Mouse (Mus musculus): ENCODE measurements at regions not wholly inside any gene's neighbourhood (a gene's known extent, or its start where the extent isn't known, plus 50 kb on each side); places are given as distances from the start of the nearest gene placed in this dataset.

- no peak for DNase-seq (ENCODE audit: low read depth)
Observed at GRCm38 (mm10) chr1:56453756-56454155, 183.5 kb downstream of the Hsfy2 start.

- DNase-seq (ENCODE audit: low read depth) = no peak
Observed at GRCm38 (mm10) chr1:56442835-56443234, 194.4 kb downstream of the Hsfy2 start.

- DNase-seq (ENCODE audit: low read depth) = no peak
Observed at GRCm38 (mm10) chr1:56406786-56407185, 230.4 kb downstream of the Hsfy2 start.

DNA sequence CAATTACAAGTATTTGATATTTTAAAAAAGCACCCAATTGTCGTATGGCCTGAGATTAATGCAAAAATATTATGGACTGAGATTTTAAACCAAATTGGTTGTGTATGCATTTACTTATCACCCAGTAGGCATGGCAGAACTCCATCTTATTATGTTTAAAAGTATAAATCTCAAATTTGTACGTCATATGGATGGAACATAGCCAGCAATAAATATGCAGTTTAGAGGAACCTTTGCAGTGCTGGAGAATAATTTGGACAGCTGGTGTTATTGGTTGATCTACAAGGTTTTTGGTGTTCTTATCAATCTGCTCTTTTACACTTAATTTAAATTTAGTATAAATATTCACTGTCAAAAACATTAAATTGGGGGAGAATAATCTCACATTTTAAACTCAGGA lies 233.9 kb downstream of the Hsfy2 start:
- no peak for DNase-seq (ENCODE audit: low read depth)

DNA sequence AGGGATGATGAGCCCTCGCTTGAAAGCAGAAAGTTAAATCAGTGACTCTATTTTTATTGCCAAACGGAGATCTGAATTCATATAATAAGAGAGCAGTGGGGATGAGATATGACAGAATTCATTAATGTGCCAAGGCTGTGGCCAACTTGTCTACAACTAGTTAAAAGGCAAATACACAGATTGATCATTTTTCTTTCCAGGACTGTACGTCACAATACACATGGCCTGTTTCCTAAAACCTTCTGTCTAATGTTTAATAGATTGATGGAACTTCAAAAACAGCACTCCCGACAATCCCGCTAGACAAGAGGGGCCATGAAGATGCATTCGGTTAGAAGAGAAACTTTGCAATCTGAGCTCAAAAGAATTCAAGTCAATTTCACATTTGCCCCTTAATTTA lies 241.4 kb downstream of the Hsfy2 start:
- DNase-seq (ENCODE audit: low read depth) = no peak

DNA sequence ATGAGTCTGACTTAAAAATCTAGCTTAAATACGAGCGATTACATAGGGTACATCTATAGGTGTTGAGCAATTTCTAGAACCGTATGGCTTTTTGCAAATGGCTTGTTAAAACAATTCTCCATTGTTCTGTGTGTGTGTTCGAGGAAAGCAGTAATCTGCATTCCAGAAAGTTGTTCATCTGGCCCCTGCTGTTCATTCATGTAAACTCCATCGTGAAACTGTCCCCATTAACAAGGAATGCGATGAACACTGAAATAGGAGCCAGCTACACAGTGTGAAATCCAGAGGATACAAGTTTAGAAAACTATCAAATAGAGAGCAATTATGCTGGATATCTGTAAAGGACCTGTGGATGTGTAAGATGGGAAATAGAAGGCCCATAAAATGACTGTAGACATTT lies 250.1 kb downstream of the Hsfy2 start:
- no peak for DNase-seq (ENCODE audit: low read depth)

DNA sequence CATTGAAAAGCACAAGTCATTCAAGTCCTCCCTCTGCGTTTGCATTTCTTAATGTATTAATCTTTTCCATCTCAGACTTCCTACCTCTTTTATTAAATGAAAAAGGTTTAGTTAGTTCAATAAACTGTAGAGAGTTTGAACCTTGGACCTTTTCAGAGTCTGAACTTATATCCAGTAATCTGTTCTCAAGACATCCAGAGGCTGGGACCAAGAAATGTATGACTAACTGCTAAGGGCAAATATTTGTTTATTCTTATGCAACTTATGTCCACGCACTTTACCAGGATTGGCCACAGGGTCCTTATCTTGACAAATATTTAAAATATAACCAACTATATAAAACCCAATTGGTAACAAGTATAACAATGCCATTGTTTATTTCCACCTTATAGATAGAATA lies 270.9 kb downstream of the Hsfy2 start:
- DNase-seq (ENCODE audit: low read depth) = no peak

DNA sequence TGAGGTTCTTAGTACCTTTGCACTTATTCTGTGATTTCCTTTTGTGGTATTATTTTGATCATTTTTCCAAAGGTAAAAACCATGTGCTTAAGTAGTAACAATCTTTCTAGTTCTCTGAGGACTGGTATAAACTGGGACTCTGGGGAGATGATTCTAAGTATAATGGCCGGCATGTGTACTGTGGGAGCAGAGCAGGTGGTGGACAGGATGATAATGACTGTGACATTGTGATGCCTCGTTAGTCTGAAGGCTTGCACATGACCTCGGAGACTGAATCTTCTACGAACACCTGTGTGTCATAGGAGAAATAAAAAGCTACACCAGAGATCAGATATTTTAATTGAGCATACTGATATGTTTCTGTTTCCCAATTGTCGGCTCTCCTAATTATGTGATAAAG lies 276.4 kb downstream of the Hsfy2 start:
- DNase-seq (ENCODE audit: low read depth) = no peak

GRCm38 (mm10) chr1:56346638-56347037 lies 290.6 kb downstream of the Hsfy2 start:
- peak; percentile 5 for DNase-seq (ENCODE audit: low read depth)

GRCm38 (mm10) chr1:56344952-56345351 lies 292.3 kb downstream of the Hsfy2 start:
- no peak for DNase-seq (ENCODE audit: low read depth)

DNA sequence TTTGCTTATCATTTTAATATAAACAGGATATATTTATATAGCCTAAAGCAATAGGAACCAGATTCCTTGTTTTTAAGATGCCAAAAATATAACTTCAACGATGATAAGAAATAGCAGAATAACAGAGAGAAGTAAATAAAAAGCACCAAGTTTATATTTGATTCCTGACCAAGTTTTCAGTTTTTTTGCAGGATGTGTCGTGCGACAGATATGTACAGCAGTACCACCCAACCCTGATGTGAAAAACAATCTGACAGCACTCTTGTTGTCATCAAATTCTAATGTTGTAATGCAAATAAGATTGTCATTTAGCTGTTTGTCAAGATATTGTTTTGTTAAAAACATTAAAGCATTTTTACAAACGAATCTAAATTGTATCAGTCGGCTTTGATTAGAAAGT lies 309.9 kb downstream of the Hsfy2 start:
- no peak for DNase-seq (ENCODE audit: low read depth)

GRCm38 (mm10) chr1:56308586-56308985 lies 328.6 kb downstream of the Hsfy2 start:
- DNase-seq (ENCODE audit: low read depth) = no peak

DNA sequence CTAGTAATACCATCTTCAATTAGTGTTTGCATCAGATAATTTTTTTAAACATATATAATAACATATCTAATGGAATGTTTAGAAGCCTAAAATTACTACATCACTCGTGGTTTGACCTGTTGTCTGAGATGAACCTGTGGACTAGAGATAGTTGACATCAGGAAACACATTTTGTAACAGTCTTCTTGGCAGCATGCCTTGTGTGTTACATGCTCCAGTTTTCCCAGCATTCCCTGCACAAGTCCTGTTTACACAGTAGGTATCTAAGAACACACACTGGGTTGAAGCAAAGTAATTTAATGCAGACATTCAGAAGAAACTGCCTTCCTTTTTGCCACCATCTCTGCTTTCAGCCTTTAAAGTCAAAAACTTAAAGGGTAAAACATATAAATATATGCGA lies 342.8 kb downstream of the Hsfy2 start:
- DNase-seq (ENCODE audit: low read depth) = no peak

DNA sequence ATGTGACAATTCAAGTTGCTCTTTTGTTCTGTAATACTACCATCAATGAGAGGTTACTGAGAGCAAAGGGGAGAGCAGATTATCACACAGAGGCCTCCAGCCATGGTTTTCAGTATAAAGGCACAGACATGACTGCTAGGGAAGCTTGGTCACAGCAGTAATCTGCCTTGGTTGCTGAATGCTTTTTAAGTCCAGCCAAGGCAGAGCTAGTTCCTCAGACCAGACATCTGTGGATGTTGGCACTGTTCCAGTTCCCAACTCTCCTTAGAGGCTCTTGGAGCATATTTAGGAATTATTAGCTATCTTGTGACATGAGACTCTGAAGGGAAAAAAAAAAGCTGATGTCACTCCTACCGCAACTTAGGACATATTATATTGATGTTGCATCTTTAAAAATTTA lies 347.5 kb downstream of the Hsfy2 start:
- peak; percentile 6 for DNase-seq (ENCODE audit: low read depth)

GRCm38 (mm10) chr1:56286386-56287045 lies 350.7 kb downstream of the Hsfy2 start:
- DNase-seq (ENCODE audit: low read depth) = no peak

DNA sequence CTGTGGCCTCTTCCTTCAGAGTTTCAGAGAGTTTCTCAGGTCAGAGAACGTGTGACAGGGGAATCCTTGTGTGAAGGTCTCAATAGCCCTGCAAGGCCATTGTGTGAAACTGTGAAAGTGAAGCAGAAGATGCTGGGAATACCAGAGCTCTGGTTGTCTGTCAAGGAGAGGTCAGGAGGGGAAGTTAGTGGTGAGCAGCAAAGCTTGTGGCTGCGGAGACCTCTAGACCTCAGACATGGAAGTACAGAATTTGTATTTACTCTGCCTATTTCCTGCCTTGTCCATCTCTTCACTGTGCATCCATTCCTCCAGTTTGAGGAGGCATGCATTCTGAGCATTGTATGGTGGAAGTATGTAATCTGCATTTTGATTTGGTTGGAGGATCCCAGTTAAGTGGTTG lies 375.5 kb downstream of the Hsfy2 start:
- DNase-seq (ENCODE audit: low read depth) = no peak

DNA sequence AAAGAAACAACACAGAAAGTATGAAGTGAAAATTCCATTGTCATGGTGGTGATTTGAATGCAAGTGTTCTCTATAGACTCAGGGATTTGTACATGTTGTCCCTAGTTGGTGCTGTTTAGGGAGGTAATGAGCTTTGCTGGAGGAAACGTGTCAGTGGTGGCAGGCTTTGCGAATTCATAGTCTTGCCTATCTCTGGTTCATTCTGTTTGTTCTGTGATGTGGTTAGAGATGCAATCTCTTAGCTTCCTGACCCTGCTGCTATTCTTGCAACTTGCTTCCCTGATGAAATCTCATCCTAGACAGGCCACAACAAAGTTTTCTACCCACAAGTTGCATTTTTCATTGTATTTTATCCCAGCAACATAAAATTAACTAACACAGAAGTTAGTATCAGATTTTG lies 376.5 kb downstream of the Hsfy2 start:
- DNase-seq (ENCODE audit: low read depth) = no peak

DNA sequence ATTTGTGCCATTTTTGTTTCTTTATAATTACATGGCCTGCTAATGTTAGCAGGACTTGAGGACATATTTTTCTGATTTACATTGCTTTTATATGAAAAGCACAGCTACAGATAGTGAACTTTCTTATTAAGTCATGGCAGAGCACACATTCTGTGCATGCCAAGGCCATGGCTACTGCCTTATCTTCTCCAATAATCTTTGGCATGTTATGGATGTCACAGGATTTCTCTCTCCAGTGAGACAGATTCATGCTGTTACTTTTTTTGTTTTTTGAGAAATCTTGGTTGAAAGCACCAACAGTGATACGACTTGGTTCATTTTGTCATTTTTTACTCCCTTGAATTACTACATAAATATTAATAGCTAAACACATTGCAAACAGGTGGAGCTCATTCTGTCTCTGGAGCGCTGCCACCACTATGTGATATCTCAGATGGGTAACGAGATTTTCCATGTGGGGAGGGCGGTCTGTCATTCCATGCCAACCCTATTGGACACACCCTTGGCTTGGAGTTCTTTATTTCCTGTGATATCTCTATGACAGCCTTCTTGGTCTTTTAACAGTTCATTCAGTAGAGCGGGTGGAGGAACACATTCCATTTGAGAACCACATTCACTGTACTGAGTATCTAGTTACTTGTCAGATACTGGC lies 380.3 kb downstream of the Hsfy2 start:
- DNase-seq (ENCODE audit: low read depth) = no peak

GRCm38 (mm10) chr1:56239686-56240085 lies 397.5 kb downstream of the Hsfy2 start:
- DNase-seq (ENCODE audit: low read depth) = no peak

- no peak for DNase-seq (ENCODE audit: low read depth)
Observed at GRCm38 (mm10) chr1:56226314-56227008, 410.8 kb downstream of the Hsfy2 start.

DNA sequence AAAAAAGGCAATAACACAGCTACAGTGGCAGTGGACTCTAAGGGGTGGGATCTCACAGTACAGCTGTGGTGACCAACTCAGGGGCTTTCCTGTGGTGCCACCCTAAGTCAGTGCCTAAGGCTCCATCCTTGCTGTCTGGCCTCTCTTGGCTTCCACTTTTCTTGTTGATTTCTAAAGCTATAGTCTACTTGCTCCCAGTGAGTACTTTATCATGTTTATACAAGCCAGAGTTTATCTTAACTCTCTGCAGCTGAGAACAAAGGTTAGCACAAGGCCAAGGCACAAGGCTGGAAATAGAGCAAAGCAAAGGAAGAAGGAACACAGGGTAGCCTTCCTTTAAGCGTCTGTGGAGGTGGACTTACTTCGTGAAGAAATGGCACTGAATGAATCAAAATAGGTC lies 417.5 kb downstream of the Hsfy2 start:
- no peak for DNase-seq (ENCODE audit: low read depth)

DNA sequence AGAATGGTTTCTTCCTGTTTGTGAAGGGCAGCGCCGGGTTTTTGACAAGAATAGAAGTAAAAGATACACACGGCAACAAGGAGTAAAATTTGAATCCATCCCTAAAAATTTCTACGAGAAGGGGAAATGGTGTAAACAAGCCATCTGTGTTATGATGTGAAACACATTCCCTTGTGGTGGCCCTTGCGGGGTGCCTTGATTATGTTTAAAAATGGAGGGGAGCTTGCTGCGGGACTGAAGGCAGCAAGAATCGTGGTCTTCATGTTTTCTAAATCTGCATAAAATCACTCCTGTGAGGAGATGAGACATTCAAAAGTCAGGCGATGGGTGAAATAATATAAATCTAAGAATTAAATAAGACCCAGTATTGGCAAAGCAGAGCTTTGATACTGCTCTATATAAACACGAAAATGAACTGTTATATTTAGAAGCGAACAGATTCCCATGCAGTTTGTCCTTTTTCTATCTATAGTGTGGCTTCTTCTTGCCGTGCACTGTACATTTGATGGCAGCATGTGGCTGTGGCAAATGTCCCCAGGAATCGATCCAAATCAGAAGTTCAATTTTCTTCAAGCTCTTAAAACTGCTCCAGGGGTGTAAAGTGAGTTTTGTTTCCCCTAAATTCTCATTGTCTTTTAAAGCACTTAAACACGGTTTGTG lies 426.4 kb downstream of the Hsfy2 start:
- no peak for DNase-seq (ENCODE audit: low read depth)

Data from NIH3T3 (cell line).